Mouse (Mus musculus): ENCODE results near the gene Trpt1. TPM values are rescaled to one million over a fixed set of nuclear protein-coding genes. Genes with fewer than 3 reads are reported as not detected.

The Trpt1 gene
- total RNA-seq (2015), result 1.5 and 3.4 TPM in 2 replicates
- 2.7 and 3.4 TPM in 2 replicates for total RNA-seq (2017)

- peak; percentile 57 for ATAC-seq (ENCODE audit: poor library complexity, severe bottlenecking)
Measured at GRCm38 (mm10) chr19:6996006-6996405, at the start of gene Trpt1, which contains the start of gene Nudt22. Gene Trpt1 (plus strand): TSS chr19:6996131. Gene Nudt22 (minus strand): TSS chr19:6996117.

GRCm38 (mm10) chr19:6947742-6948141, 48.2 kb upstream of the Trpt1 start:
- ATAC-seq (ENCODE audit: poor library complexity, severe bottlenecking), result no peak

- no peak for ATAC-seq (ENCODE audit: poor library complexity, severe bottlenecking)
Measured at GRCm38 (mm10) chr19:6948186-6948585, 47.7 kb upstream of the Trpt1 start.

- ATAC-seq (ENCODE audit: poor library complexity, severe bottlenecking), result no peak
Measured at GRCm38 (mm10) chr19:6949532-6949931, 46.4 kb upstream of the Trpt1 start.

- no peak for ATAC-seq (ENCODE audit: poor library complexity, severe bottlenecking)
Measured at GRCm38 (mm10) chr19:6949951-6950350, 46.0 kb upstream of the Trpt1 start.

GRCm38 (mm10) chr19:6950613-6951153, 45.2 kb upstream of the Trpt1 start:
- ATAC-seq (ENCODE audit: poor library complexity, severe bottlenecking), result 0 out of 2 replicates have a peak, but pooled peaks have one; percentile 14

- ATAC-seq (ENCODE audit: poor library complexity, severe bottlenecking), result peak; percentile 73
Measured at GRCm38 (mm10) chr19:6951381-6951968, 44.5 kb upstream of the Trpt1 start.

- peak; percentile 24 for ATAC-seq (ENCODE audit: poor library complexity, severe bottlenecking)
Measured at GRCm38 (mm10) chr19:6951994-6952711, 43.8 kb upstream of the Trpt1 start.

GRCm38 (mm10) chr19:6952712-6953037, 43.3 kb upstream of the Trpt1 start:
- ATAC-seq (ENCODE audit: poor library complexity, severe bottlenecking), result no peak

- no peak for ATAC-seq (ENCODE audit: poor library complexity, severe bottlenecking)
Measured at GRCm38 (mm10) chr19:6954046-6954445, 41.9 kb upstream of the Trpt1 start.

GRCm38 (mm10) chr19:6955424-6955823, 40.5 kb upstream of the Trpt1 start:
- peak; percentile 16; the same call in 1 of the 2 replicates for ATAC-seq (ENCODE audit: poor library complexity, severe bottlenecking)

GRCm38 (mm10) chr19:6956461-6956860, 39.5 kb upstream of the Trpt1 start:
- ATAC-seq (ENCODE audit: poor library complexity, severe bottlenecking), result no peak

- no peak for ATAC-seq (ENCODE audit: poor library complexity, severe bottlenecking)
Measured at GRCm38 (mm10) chr19:6968491-6969271, 27.2 kb upstream of the Trpt1 start.

- ATAC-seq (ENCODE audit: poor library complexity, severe bottlenecking), result no peak
Measured at GRCm38 (mm10) chr19:6969291-6969664, 26.7 kb upstream of the Trpt1 start.

GRCm38 (mm10) chr19:6969665-6970381, 26.1 kb upstream of the Trpt1 start:
- ATAC-seq (ENCODE audit: poor library complexity, severe bottlenecking), result peak; percentile 77

- no peak for ATAC-seq (ENCODE audit: poor library complexity, severe bottlenecking)
Measured at GRCm38 (mm10) chr19:6970460-6971085, 25.4 kb upstream of the Trpt1 start.

GRCm38 (mm10) chr19:6971644-6972043, 24.3 kb upstream of the Trpt1 start:
- ATAC-seq (ENCODE audit: poor library complexity, severe bottlenecking), result no peak

GRCm38 (mm10) chr19:6972247-6972917, 23.5 kb upstream of the Trpt1 start:
- ATAC-seq (ENCODE audit: poor library complexity, severe bottlenecking), result no peak

GRCm38 (mm10) chr19:6973581-6974190, 22.2 kb upstream of the Trpt1 start:
- ATAC-seq (ENCODE audit: poor library complexity, severe bottlenecking), result no peak

All from megakaryocyte, adult 5-6 weeks (primary cell).